Mouse (Mus musculus) midbrain, embryonic 11.5 days (tissue): ENCODE data around the gene Rhoq. TPM values are rescaled to one million over a fixed set of nuclear protein-coding genes. Genes with fewer than 3 reads are reported as not detected.

Experiments
- ATAC-seq: fragments of 200-750 bp; cut with Nextera tagmentation; 2 replicates; pipeline ENCODE4 v1.8.0; 2017; ENCODE audit warnings: moderate TSS enrichment, moderate library complexity; ENCODE audit not compliant: low FRiP score
- DNase-seq: peaks from one replicate; pipeline ENCODE4 v3.0.0; 2015; ENCODE audit warnings: low spot score; ENCODE audit errors: missing footprints
- H3K27ac ChIP-seq: fragments of 300-500 bp; sonication (generic); 2 replicates; pipeline ENCODE4 v1.5.1; 2014; ENCODE audit warnings: low read depth, low read length
- H3K27me3 ChIP-seq: fragments of 300-500 bp; sonication (generic); 2 replicates; pipeline ENCODE4 v1.6.1; 2014; ENCODE audit warnings: mild to moderate bottlenecking, low read length, moderate library complexity, mixed read lengths; ENCODE audit not compliant: control insufficient read depth, insufficient read depth
- H3K36me3 ChIP-seq: fragments of 300-500 bp; sonication (generic); 2 replicates; pipeline ENCODE4 v1.6.1; 2014; ENCODE audit warnings: mild to moderate bottlenecking, low read length, moderate library complexity, mixed read lengths; ENCODE audit not compliant: control insufficient read depth, insufficient read depth
- H3K4me1 ChIP-seq: fragments of 300-500 bp; sonication (generic); 2 replicates; pipeline ENCODE4 v1.6.1; 2014; ENCODE audit warnings: low read length; ENCODE audit not compliant: control insufficient read depth, insufficient read depth
- H3K4me2 ChIP-seq: fragments of 300-500 bp; sonication (generic); 2 replicates; pipeline ENCODE4 v1.6.1; 2014; ENCODE audit warnings: mild to moderate bottlenecking, moderate library complexity
- H3K4me3 ChIP-seq: fragments of 300-500 bp; sonication (generic); 2 replicates; pipeline ENCODE4 v1.5.1; 2014; ENCODE audit warnings: low read depth, low read length
- H3K9ac ChIP-seq: fragments of 300-500 bp; sonication (generic); 2 replicates; pipeline ENCODE4 v1.6.1; 2014; ENCODE audit warnings: low read length
- H3K9me3 ChIP-seq: fragments of 300-500 bp; sonication (generic); 2 replicates; pipeline ENCODE4 v1.6.1; 2016; ENCODE audit warnings: low read length; ENCODE audit not compliant: control insufficient read depth
- WGBS: fragments of 180-500 bp; shearing (Covaris S2); extraction: QIAGEN DNeasy Blood & Tissue Kit; methylation state at CpG from one replicate; pipeline ENCODE4 v1.1.7; 2014; 5-methylcytosine and 5-hydroxymethylcytosine counted together
- polyA plus RNA-seq: library from polyadenylated mRNA; unstranded; fragments of >200 nt; fragmentation: Nextera tagmentation; extraction: Ambion mirVana; gene quantifications from 2 replicates; pipeline ENCODE4 v1.2.1, GENCODE M21; 2014

Gene Rhoq
- polyA plus RNA-seq, 1 experiment from 2014 or later, result 11.8 TPM

DNA sequence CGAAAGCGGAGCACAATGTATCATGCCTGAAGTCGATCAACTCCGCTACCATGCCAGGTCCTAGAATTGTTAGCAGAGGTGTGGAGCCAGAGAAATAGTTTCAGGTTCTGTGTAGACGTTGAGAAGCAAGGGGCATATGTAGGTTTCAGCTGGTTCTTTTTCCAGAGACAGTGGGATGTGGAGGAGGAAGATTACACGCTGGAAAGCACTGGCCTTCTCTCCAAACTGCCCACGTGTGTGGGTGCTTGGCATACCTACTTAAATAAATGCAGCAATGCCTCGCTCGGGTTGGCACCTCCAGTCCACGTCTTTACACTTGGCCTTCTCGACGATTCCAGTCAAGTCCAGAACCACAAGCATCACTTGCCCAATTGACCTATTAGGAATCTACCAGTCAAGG, 4.2 kb downstream of the Rhoq start:
- H3K4me1 ChIP-seq, result peaks cover 16% of the 10 kb centered on the region
- no peak overlapping the region for H3K4me2 ChIP-seq
- H3K9ac ChIP-seq, result no peak overlapping the region
- no peak overlapping the region for H3K4me3 ChIP-seq
- ATAC-seq (no peak), DNase-seq (no peak)
- H3K9me3 ChIP-seq, result no peaks in the 10 kb centered on the region
- no peak overlapping the region for H3K27ac ChIP-seq
- no peaks in the 10 kb centered on the region for H3K36me3 ChIP-seq
- WGBS, result 96% methylated on average over 12 of the region's 12 CpGs
- H3K27me3 ChIP-seq, result no peaks in the 10 kb centered on the region

- H3K4me3 ChIP-seq, result no peak overlapping the region
- H3K9me3 ChIP-seq, result no peaks in the 10 kb centered on the region
- H3K4me2 ChIP-seq, result no peak overlapping the region
- ATAC-seq, result no peak
- no peak for DNase-seq
- H3K4me1 ChIP-seq, result peaks cover 16% of the 10 kb centered on the region
- WGBS, result 87% methylated on average over 10 of the region's 10 CpGs
- H3K36me3 ChIP-seq, result no peaks in the 10 kb centered on the region
- H3K27me3 ChIP-seq, result no peaks in the 10 kb centered on the region
- no peak overlapping the region for H3K27ac ChIP-seq
- H3K9ac ChIP-seq, result no peak overlapping the region
These were observed 4.9 kb downstream of the Rhoq start for GRCm38 (mm10) chr17:86967536-86968525.

- peaks cover 16% of the 10 kb centered on the region for H3K4me1 ChIP-seq
- H3K4me3 ChIP-seq, result no peak overlapping the region
- no peak overlapping the region for H3K27ac ChIP-seq
- no peaks in the 10 kb centered on the region for H3K9me3 ChIP-seq
- 91% methylated on average over 5 of the region's 5 CpGs for WGBS
- DNase-seq (no peak), ATAC-seq (no peak)
- H3K27me3 ChIP-seq, result no peaks in the 10 kb centered on the region
- peaks cover 1% of the 10 kb centered on the region; the same call in 1 of the 2 replicates for H3K36me3 ChIP-seq
- no peak overlapping the region for H3K4me2 ChIP-seq
- no peak overlapping the region for H3K9ac ChIP-seq
These were observed 5.7 kb downstream of the Rhoq start for GRCm38 (mm10) chr17:86968581-86968980.

GRCm38 (mm10) chr17:86969582-86969981, 6.7 kb downstream of the Rhoq start:
- Histone ChIP-seq H3K27me3 (no peaks in the 10 kb centered on the region), H3K4me1 (peaks cover 6% of the 10 kb centered on the region), H3K4me2 (no peak overlapping the region), H3K36me3 (peaks cover 6% of the 10 kb centered on the region; the same call in 1 of the 2 replicates), H3K9me3 (no peaks in the 10 kb centered on the region), H3K9ac (no peak overlapping the region), H3K4me3 (no peak overlapping the region), H3K27ac (no peak overlapping the region)
- no peak for DNase-seq
- 71% methylated on average over 5 of the region's 5 CpGs for WGBS
- ATAC-seq, result no peak

GRCm38 (mm10) chr17:86970026-86970750, 7.3 kb downstream of the Rhoq start:
- Histone ChIP-seq H3K27me3 (no peaks in the 10 kb centered on the region), H3K27ac (no peak overlapping the region), H3K4me2 (no peak overlapping the region), H3K9ac (no peak overlapping the region), H3K4me1 (peaks cover under 1% of the 10 kb centered on the region), H3K36me3 (peaks cover 6% of the 10 kb centered on the region; the same call in 1 of the 2 replicates), H3K9me3 (no peaks in the 10 kb centered on the region), H3K4me3 (no peak overlapping the region)
- ATAC-seq, result no peak
- 91% methylated on average over 15 of the region's 15 CpGs for WGBS
- DNase-seq, result no peak

- no peak for DNase-seq
- Histone ChIP-seq H3K4me2 (no peak overlapping the region), H3K27me3 (no peaks in the 10 kb centered on the region), H3K36me3 (peaks cover 6% of the 10 kb centered on the region; the same call in 1 of the 2 replicates), H3K9ac (no peak overlapping the region), H3K4me3 (no peak overlapping the region), H3K4me1 (no peaks in the 10 kb centered on the region), H3K27ac (no peak overlapping the region), H3K9me3 (no peaks in the 10 kb centered on the region)
- no peak for ATAC-seq
- WGBS, result 86% methylated on average over 5 of the region's 5 CpGs
These were observed 8.2 kb downstream of the Rhoq start for GRCm38 (mm10) chr17:86971036-86971435.

- Histone ChIP-seq H3K4me3 (no peak overlapping the region), H3K27ac (no peak overlapping the region), H3K4me1 (no peaks in the 10 kb centered on the region), H3K36me3 (peaks cover 6% of the 10 kb centered on the region; the same call in 1 of the 2 replicates), H3K27me3 (no peaks in the 10 kb centered on the region), H3K9ac (no peak overlapping the region), H3K4me2 (no peak overlapping the region), H3K9me3 (no peaks in the 10 kb centered on the region)
- DNase-seq, result no peak
- 94% methylated on average over 7 of the region's 7 CpGs for WGBS
- no peak for ATAC-seq
These were observed 9.0 kb downstream of the Rhoq start for GRCm38 (mm10) chr17:86971860-86972259.

- Histone ChIP-seq H3K27me3 (no peaks in the 10 kb centered on the region), H3K4me3 (no peak overlapping the region), H3K4me1 (no peaks in the 10 kb centered on the region), H3K9me3 (no peaks in the 10 kb centered on the region), H3K4me2 (no peak overlapping the region), H3K36me3 (peaks cover 6% of the 10 kb centered on the region; the same call in 1 of the 2 replicates), H3K27ac (no peak overlapping the region), H3K9ac (no peak overlapping the region)
- DNase-seq (no peak), ATAC-seq (no peak)
- 100% methylated on average over 2 of the region's 2 CpGs for WGBS
These were observed 10.2 kb downstream of the Rhoq start for GRCm38 (mm10) chr17:86973097-86973496.

DNA sequence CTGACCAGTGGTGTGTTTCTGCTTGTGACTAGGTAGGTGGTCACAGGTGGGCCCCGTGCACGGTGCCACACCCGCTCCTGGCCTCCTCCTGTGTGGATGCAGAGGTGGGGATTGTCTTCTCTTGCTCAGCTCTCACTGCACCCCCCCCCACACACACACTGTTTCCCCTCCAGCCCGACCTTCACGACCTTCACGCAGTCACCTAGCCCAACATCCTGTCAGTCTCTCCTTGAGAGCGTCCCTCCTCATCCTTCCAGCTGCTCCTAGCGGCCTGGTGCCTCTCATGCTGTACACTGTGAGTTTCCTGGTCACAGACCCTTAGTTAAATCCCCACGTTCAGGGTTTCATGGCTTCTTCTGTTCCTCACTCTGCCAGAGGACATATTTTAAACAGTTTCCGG, 13.5 kb downstream of the Rhoq start:
- H3K4me3 ChIP-seq, result no peak overlapping the region
- no peaks in the 10 kb centered on the region for H3K4me1 ChIP-seq
- H3K27me3 ChIP-seq, result no peaks in the 10 kb centered on the region
- 83% methylated on average over 10 of the region's 10 CpGs for WGBS
- ATAC-seq, result no peak
- H3K9me3 ChIP-seq, result no peaks in the 10 kb centered on the region
- no peak overlapping the region for H3K4me2 ChIP-seq
- DNase-seq, result no peak
- no peak overlapping the region for H3K27ac ChIP-seq
- peaks cover 8% of the 10 kb centered on the region for H3K36me3 ChIP-seq
- no peak overlapping the region for H3K9ac ChIP-seq
